33 mouse cellular contexts compared by ENCODE assay signal in the genomic region with DNA sequence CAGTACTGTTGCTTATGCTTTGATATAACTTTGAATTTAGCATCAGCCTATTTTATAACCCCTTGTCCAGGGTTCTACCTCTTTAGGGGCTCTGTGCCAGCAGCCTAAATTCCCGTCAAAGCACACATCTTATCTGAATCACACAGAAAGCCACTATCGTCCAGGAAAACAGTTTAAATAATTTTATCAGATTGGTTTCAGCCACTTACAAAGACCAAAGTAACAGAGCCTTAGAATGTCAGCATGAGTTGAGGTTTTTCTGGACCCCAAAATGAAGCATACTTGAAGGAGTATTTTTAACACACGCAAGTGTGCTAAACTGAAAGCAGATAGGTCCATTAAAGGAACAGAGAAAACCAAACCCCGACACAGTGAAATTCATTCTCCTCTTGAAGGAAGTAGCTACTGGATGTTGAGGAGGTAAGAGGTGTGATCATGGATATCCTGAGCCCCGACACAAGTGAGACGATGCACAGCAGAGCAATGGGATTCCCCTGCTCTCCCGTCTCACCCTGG. TPM values are rescaled to one million over a fixed set of nuclear protein-coding genes. Genes with fewer than 3 reads are reported as not detected.
"Had no signal": no experiment of that assay in that cellular context is flagged by ENCODE, and none has a peak within 500 bp of the region (broad histone marks: within the 10 kb centered on the region; RNA-seq: fewer than 3 reads in every experiment).

No protein-coding gene starts in this region.

RNA-seq across cellular contexts. Expression of a gene that starts 20.0 kb away (rescaled TPM):
- polyA plus RNA-seq: inflammation-experienced regulatory T-cells, adult 6 months had no signal

RNA-seq across cellular contexts. Expression of a gene that starts 36.0 kb away (rescaled TPM):
- total RNA-seq: gastrocnemius, adult 18-20 months; gastrocnemius, adult 8-10 months; gastrocnemius, postnatal 14 days; gastrocnemius, postnatal 36 days; heart, adult 2 months; heart, postnatal 14 days; heart, postnatal 36 days; layer of hippocampus, adult 2 months; layer of hippocampus, postnatal 10 days; layer of hippocampus, postnatal 25 days; left cerebral cortex, adult 2 months; left cerebral cortex, postnatal 14 days; left cerebral cortex, postnatal 36 days; liver, adult 2 months had no signal
- polyA plus RNA-seq: gonadal fat pad, adult 2 months; heart, adult 2 months; heart, embryonic 11.5 days; heart, embryonic 13.5 days; heart, embryonic 15.5 days; heart, postnatal 0 days; hindbrain, embryonic 10.5 days; hindbrain, embryonic 12.5 days; hindbrain, embryonic 14.5 days; hindbrain, embryonic 16.5 days; inflammation-experienced regulatory T-cells, adult 6 months; intestine, embryonic 15.5 days; kidney, embryonic 14.5 days; kidney, embryonic 16.5 days; limb, embryonic 10.5 days; limb, embryonic 13.5 days; limb, embryonic 15.5 days; liver, adult 2 months; liver, embryonic 12.5 days; liver, embryonic 14.5 days had no signal

RNA-seq across cellular contexts. Expression of a gene that starts 47.8 kb away (rescaled TPM):
- total RNA-seq: gastrocnemius, adult 18-20 months; gastrocnemius, adult 8-10 months; gastrocnemius, postnatal 14 days; gastrocnemius, postnatal 36 days; heart, adult 2 months; heart, postnatal 14 days; heart, postnatal 36 days; layer of hippocampus, adult 2 months; layer of hippocampus, postnatal 10 days; layer of hippocampus, postnatal 25 days; left cerebral cortex, adult 2 months; left cerebral cortex, postnatal 14 days; left cerebral cortex, postnatal 36 days; liver, adult 2 months had no signal
- polyA plus RNA-seq: gonadal fat pad, adult 2 months; heart, adult 2 months; heart, embryonic 11.5 days; heart, embryonic 13.5 days; heart, embryonic 15.5 days; heart, postnatal 0 days; hindbrain, embryonic 10.5 days; hindbrain, embryonic 12.5 days; hindbrain, embryonic 14.5 days; hindbrain, embryonic 16.5 days; inflammation-experienced regulatory T-cells, adult 6 months; intestine, embryonic 15.5 days; intestine, postnatal 0 days; kidney, embryonic 14.5 days; kidney, embryonic 16.5 days; limb, embryonic 10.5 days; limb, embryonic 13.5 days; limb, embryonic 15.5 days; liver, adult 2 months; liver, embryonic 12.5 days; liver, embryonic 14.5 days had no signal
